Mouse (Mus musculus) forebrain, embryonic 10.5 days (tissue): Measurements from ENCODE around the gene Hormad1. TPM values are rescaled to one million over a fixed set of nuclear protein-coding genes. Genes with fewer than 3 reads are reported as not detected.

Source experiments
- DNase-seq: peaks from one replicate; pipeline ENCODE4 v3.0.0-alpha.2; 2017; ENCODE audit warnings: low spot score; ENCODE audit errors: extremely low spot score
- H3K27ac ChIP-seq: fragments of 300-500 bp; sonication (generic); 2 replicates; pipeline ENCODE4 v1.5.1; 2016; ENCODE audit warnings: mild to moderate bottlenecking
- H3K27me3 ChIP-seq: fragments of 300-500 bp; sonication (generic); 2 replicates; pipeline ENCODE4 v1.6.1; 2016; ENCODE audit warnings: mild to moderate bottlenecking; ENCODE audit not compliant: poor library complexity, severe bottlenecking
- H3K36me3 ChIP-seq: fragments of 300-500 bp; sonication (generic); replicated peaks from 2 replicates; pipeline ENCODE4 v1.6.1; 2016; ENCODE audit warnings: mild to moderate bottlenecking, moderate library complexity
- H3K4me1 ChIP-seq: fragments of 300-500 bp; sonication (generic); 2 replicates; pipeline ENCODE4 v1.6.1; 2016
- H3K4me3 ChIP-seq: fragments of 300-500 bp; sonication (generic); 2 replicates; pipeline ENCODE4 v1.5.1; 2016; ENCODE audit warnings: mild to moderate bottlenecking, moderate library complexity
- H3K9me3 ChIP-seq: fragments of 300-500 bp; sonication (generic); 2 replicates; pipeline ENCODE4 v1.6.1; 2016; ENCODE audit warnings: mild to moderate bottlenecking, moderate library complexity
- whole genome bisulfite sequencing: fragments of 180-500 bp; shearing (Covaris S2); methylation state at CpG from one replicate; pipeline ENCODE4 v1.1.7; 2016; 5-methylcytosine and 5-hydroxymethylcytosine counted together
- polyA plus RNA-seq: library from polyadenylated mRNA; unstranded; fragments of >200 nt; fragmentation: Nextera tagmentation; extraction: Ambion mirVana; gene quantifications from 2 replicates; pipeline ENCODE4 v1.2.1, GENCODE M21; 2016

Hormad1 gene
- polyA plus RNA-seq, result not detected in 2 replicates

DNA sequence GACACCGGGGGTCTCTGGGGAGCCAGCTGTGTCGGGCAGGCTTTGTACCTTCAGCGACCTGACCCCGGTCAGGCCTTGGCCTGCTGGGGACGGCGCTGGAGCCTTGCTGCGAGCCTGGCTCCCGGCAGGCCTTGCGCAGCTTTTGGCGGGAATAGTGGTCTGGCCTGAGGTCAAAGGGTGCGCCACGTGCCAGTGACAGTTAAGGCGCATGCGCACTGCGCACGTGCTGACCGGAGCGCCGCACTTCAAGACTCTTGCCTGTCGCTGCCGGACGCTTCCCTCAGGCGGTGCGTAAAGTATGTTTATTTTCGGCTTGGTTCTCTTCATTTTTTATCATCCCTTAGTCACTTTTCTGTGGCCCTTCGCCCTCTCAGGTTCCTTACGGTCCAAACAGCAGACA, at the start of gene Hormad1:
Gene Hormad1, plus strand, starts transcription at position 241 of the 400 bp plus-strand sequence.
- DNase-seq, result no peak
- Histone ChIP-seq H3K27ac (no peak within 1 kb of the TSS), H3K27me3 (no peaks in the 10 kb centered on the region), H3K36me3 (no peaks in the 10 kb centered on the region), H3K4me1 (no peaks in the 10 kb centered on the region), H3K4me3 (no peak within 1 kb of the TSS), H3K9me3 (0 out of 2 replicates have a peak, but pooled peaks cover 3% of the 10 kb centered on the region)
- WGBS, result 92% methylated on average over 27 of the region's 27 CpGs

GRCm38 (mm10) chr3:95511611-95512180, 47.8 kb upstream of the Hormad1 start:
- no peaks in the 10 kb centered on the region for H3K27me3 ChIP-seq
- no peaks in the 10 kb centered on the region for H3K4me1 ChIP-seq
- H3K4me3 ChIP-seq, result no peak overlapping the region
- 84% methylated on average over 9 of the region's 9 CpGs for WGBS
- no peaks in the 10 kb centered on the region for H3K36me3 ChIP-seq
- H3K27ac ChIP-seq, result no peak overlapping the region
- H3K9me3 ChIP-seq, result no peaks in the 10 kb centered on the region
- no peak for DNase-seq

- WGBS, result 93% methylated on average over 3 of the region's 3 CpGs
- no peak for DNase-seq
These were observed 42.8 kb upstream of the Hormad1 start for GRCm38 (mm10) chr3:95516614-95517041.

DNA sequence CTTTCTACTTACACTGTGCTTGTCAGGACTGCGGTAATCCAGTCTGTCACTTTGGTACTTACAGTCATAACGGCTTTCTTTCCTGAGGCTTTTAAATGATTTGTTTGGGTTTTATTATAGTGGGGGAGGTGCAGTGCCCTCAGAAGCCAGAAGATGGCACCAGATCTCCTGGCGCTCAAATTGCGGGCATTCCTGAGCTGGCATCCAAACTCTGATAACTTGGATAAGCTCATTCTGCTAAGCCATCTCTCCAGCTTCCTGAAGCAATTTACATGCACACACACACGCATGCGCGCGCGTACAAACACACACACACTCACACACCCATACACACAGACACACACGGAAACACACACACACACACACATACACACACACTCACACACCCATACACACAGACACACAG, 42.0 kb upstream of the Hormad1 start:
- H3K27ac ChIP-seq, result peak overlapping the region; percentile 56
- 38% methylated on average over 10 of the region's 10 CpGs for WGBS
- peak; percentile 63 for DNase-seq

More at GRCm38 (mm10) chr3:95516614-95517041, 42.8 kb upstream of the Hormad1 start:
- no peak overlapping the region for H3K4me3 ChIP-seq
- H3K9me3 ChIP-seq, result no peaks in the 10 kb centered on the region
- H3K27me3 ChIP-seq, result no peaks in the 10 kb centered on the region
- peaks cover 4% of the 10 kb centered on the region for H3K4me1 ChIP-seq
- H3K36me3 ChIP-seq, result no peaks in the 10 kb centered on the region
- H3K27ac ChIP-seq, result peak overlapping the region; percentile 44; the same call in 1 of the 2 replicates

DNA sequence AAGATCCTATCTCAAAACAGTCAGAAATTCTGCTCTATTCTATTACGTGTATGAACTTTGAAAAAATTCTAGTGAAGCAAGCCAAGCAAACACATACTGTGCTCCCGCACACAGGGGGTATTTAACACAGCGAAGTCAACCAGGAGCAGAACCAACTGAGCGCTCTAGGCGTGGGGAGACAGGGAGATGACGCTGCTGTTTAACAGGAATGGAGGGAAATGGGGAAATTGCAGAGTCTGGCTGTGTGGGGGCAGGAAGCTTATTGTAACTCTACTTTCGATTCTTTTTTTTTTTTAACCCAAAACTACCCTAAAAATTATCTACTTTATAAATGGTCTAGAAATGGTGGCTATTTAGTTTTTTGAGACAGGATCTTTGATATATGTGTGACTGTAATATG, 40.6 kb upstream of the Hormad1 start:
- Histone ChIP-seq H3K27ac (no peak overlapping the region), H3K36me3 (no peaks in the 10 kb centered on the region), H3K4me3 (no peak overlapping the region), H3K9me3 (no peaks in the 10 kb centered on the region), H3K4me1 (peaks cover 4% of the 10 kb centered on the region), H3K27me3 (no peaks in the 10 kb centered on the region)
- DNase-seq, result no peak
- 82% methylated on average over 7 of the region's 7 CpGs for WGBS

More for the DNA sequence above, 42.0 kb upstream of the Hormad1 start:
- Histone ChIP-seq H3K4me3 (no peak overlapping the region), H3K36me3 (no peaks in the 10 kb centered on the region), H3K4me1 (peaks cover 4% of the 10 kb centered on the region), H3K9me3 (no peaks in the 10 kb centered on the region), H3K27me3 (no peaks in the 10 kb centered on the region)

DNA sequence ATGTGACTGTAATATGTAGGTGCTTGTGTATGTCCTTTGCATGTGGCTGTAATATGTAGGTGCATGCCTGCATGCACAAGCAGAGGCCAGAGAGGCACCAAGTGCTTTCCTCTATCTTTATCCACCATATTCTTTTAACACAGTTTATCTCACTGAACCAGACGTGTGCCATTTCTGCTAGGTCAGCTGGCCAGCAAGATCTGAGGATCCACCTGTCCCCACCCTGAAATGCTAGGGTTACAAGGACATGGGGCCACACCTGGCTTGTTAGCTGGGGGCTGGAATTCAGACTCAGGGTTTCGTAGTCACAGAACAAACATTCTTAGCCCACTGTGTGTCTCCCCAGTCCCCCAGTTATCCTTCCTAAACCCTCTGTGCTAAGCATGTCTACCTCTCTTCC, 40.2 kb upstream of the Hormad1 start:
- H3K27ac ChIP-seq, result peak overlapping the region; percentile 63; the same call in 1 of the 2 replicates
- 79% methylated on average over 2 of the region's 2 CpGs for WGBS

DNA sequence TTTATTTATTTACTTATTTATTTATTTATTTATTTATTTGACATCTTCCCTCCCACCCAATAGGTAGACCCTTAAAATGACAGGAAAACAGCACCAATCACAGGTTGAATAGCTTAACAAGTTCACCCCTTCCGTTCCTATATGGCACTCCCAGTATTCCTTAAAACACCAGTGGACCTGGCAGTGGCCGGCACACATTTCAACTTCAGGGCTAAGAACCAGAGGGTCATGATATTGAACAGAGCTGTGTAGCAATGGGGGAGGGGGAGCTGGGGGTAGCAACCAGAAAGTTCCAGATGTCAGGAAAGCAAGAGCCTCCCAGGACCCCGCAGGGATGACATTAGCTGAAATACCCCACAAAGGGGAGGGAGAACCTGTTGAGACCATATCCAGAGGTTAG, 39.4 kb upstream of the Hormad1 start:
- 93% methylated on average over 3 of the region's 3 CpGs for WGBS
- no peak for DNase-seq
- H3K27ac ChIP-seq, result no peak overlapping the region

More for the DNA sequence above, 40.2 kb upstream of the Hormad1 start:
- no peak for DNase-seq
- peaks cover 4% of the 10 kb centered on the region for H3K4me1 ChIP-seq
- H3K9me3 ChIP-seq, result no peaks in the 10 kb centered on the region
- no peaks in the 10 kb centered on the region for H3K36me3 ChIP-seq
- H3K27me3 ChIP-seq, result no peaks in the 10 kb centered on the region
- no peak overlapping the region for H3K4me3 ChIP-seq

DNA sequence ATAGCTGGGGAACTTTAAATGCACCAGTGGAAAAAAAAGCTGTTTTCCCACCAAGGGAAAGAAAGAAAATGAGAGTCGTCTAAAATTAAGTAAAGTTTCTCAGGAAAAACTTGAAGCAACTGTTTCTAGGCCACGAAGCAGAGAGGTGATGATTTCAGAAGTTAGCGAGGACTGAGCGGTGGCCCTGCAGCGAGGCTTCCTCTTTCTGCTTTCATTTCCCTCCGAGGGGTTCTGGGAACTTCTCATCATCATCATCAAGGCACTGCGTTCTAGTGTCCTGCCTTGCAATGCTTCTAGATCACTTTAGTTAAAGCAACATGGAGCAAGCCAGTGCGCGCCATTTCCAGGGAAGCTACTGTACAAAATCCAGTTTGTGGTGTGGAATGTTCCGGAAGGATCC, 38.3 kb upstream of the Hormad1 start:
- Histone ChIP-seq H3K27me3 (no peaks in the 10 kb centered on the region), H3K9me3 (no peaks in the 10 kb centered on the region), H3K36me3 (no peaks in the 10 kb centered on the region), H3K4me1 (peaks cover 4% of the 10 kb centered on the region), H3K27ac (no peak overlapping the region), H3K4me3 (no peak overlapping the region)
- 91% methylated on average over 10 of the region's 10 CpGs for WGBS
- DNase-seq, result no peak

More for the DNA sequence above, 39.4 kb upstream of the Hormad1 start:
- Histone ChIP-seq H3K36me3 (no peaks in the 10 kb centered on the region), H3K27me3 (no peaks in the 10 kb centered on the region), H3K4me1 (peaks cover 4% of the 10 kb centered on the region), H3K9me3 (no peaks in the 10 kb centered on the region), H3K4me3 (no peak overlapping the region)

GRCm38 (mm10) chr3:95523662-95524061, 35.8 kb upstream of the Hormad1 start:
- Histone ChIP-seq H3K36me3 (no peaks in the 10 kb centered on the region), H3K27me3 (no peaks in the 10 kb centered on the region), H3K4me3 (no peak overlapping the region), H3K4me1 (no peaks in the 10 kb centered on the region), H3K27ac (no peak overlapping the region), H3K9me3 (no peaks in the 10 kb centered on the region)
- WGBS, result 80% methylated on average over 3 of the region's 3 CpGs
- DNase-seq, result no peak

DNA sequence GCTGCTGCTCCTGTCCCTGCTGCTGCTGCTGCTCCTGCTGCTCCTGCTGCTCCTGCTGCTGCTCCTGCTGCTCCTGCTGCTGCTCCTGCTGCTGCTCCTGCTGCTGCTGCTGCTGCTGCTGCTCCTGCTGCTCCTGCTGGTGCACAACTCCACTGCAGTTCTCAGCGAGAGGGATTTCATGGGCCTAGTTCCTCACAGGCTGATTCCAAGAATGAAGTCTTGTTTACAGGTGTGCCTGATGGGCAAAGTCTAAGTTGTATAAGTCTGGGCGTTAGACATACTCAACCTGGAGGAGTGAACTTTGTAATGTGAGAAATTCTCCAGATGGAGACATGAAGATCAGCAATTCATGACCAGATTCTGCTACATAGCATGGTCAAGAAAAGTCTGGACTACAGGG, 34.8 kb upstream of the Hormad1 start:
- 71% methylated on average over 2 of the region's 2 CpGs for WGBS
- H3K4me3 ChIP-seq, result no peak overlapping the region
- no peaks in the 10 kb centered on the region for H3K4me1 ChIP-seq
- no peaks in the 10 kb centered on the region for H3K27me3 ChIP-seq
- H3K36me3 ChIP-seq, result no peaks in the 10 kb centered on the region
- DNase-seq, result no peak
- H3K9me3 ChIP-seq, result no peaks in the 10 kb centered on the region
- no peak overlapping the region for H3K27ac ChIP-seq

GRCm38 (mm10) chr3:95526111-95526510, 33.4 kb upstream of the Hormad1 start:
- Histone ChIP-seq H3K36me3 (no peaks in the 10 kb centered on the region), H3K9me3 (no peaks in the 10 kb centered on the region), H3K27me3 (no peaks in the 10 kb centered on the region), H3K4me1 (no peaks in the 10 kb centered on the region), H3K27ac (no peak overlapping the region), H3K4me3 (no peak overlapping the region)
- no peak for DNase-seq

- no peak within 1 kb of the TSS for H3K27ac ChIP-seq
- WGBS, result 94% methylated on average over 8 of the region's 8 CpGs
- H3K27me3 ChIP-seq, result no peaks in the 10 kb centered on the region
- no peak for DNase-seq
- H3K4me3 ChIP-seq, result no peak within 1 kb of the TSS
- H3K36me3 ChIP-seq, result no peaks in the 10 kb centered on the region
- no peaks in the 10 kb centered on the region for H3K4me1 ChIP-seq
- H3K9me3 ChIP-seq, result no peaks in the 10 kb centered on the region
These were observed 32.8 kb upstream of the Hormad1 start, which contains the start of gene Ctss for GRCm38 (mm10) chr3:95526622-95527211. TSS of gene Ctss (plus strand) at chr3:95526786.

DNA sequence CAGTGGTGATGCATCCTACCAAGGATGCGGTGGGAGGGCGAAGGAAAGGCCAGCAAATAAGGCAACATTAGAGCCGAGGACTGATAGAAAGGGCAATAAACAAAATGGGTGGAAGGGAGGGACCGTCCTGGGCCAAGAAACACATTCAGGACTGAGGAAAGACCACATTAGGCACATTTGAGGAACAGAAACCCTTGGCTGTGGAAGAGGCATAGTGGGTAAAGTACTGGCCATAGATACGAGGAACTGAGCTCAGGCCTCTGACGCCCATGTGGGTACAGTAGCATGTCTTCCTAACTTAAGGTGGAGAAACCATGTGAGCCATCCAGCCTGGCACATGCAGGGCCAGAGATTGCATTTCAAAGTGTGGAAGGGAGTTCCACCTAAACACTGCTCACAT, 29.7 kb upstream of the Hormad1 start:
- no peaks in the 10 kb centered on the region for H3K9me3 ChIP-seq
- no peak overlapping the region for H3K4me3 ChIP-seq
- H3K4me1 ChIP-seq, result no peaks in the 10 kb centered on the region
- H3K27me3 ChIP-seq, result no peaks in the 10 kb centered on the region
- no peak for DNase-seq
- no peak overlapping the region for H3K27ac ChIP-seq
- H3K36me3 ChIP-seq, result no peaks in the 10 kb centered on the region
- WGBS, result 89% methylated on average over 6 of the region's 6 CpGs
